Mouse (Mus musculus) liver, adult 2 months (tissue): ENCODE data around the gene Bbs9. TPM values are rescaled to one million over a fixed set of nuclear protein-coding genes. Genes with fewer than 3 reads are reported as not detected.

Experiments used
- DNase-seq: peaks from one replicate; pipeline ENCODE4 v3.0.0-alpha.2; 2011; ENCODE audit warnings: low read depth, low spot score; ENCODE audit errors: extremely low read depth
- H3K27ac ChIP-seq: fragments of 200-500 bp; replicated peaks from 2 replicates; pipeline ENCODE4 v1.5.1; 2012; ENCODE audit warnings: low read depth, mild to moderate bottlenecking, control low read depth, inconsistent platforms, low read length; ENCODE audit not compliant: insufficient read depth
- H3K27me3 ChIP-seq: fragments of 200-500 bp; 2 replicates; pipeline ENCODE4 v1.6.1; 2012; ENCODE audit warnings: mild to moderate bottlenecking, moderate library complexity, low read length, inconsistent platforms; ENCODE audit not compliant: control insufficient read depth, insufficient read depth
- H3K36me3 ChIP-seq: fragments of 200-500 bp; 2 replicates; pipeline ENCODE4 v1.6.1; 2012; ENCODE audit warnings: low read length, inconsistent platforms; ENCODE audit not compliant: control insufficient read depth, insufficient read depth
- H3K4me1 ChIP-seq: fragments of 200-500 bp; 2 replicates; pipeline ENCODE4 v1.6.1; 2011; ENCODE audit warnings: low read length; ENCODE audit not compliant: control insufficient read depth, insufficient read depth
- H3K4me3 ChIP-seq: fragments of 200-500 bp; 2 replicates; pipeline ENCODE4 v1.5.1; 2011; ENCODE audit warnings: low read depth, mild to moderate bottlenecking, control low read depth, low read length, moderate library complexity; ENCODE audit not compliant: insufficient read depth
- H3K79me2 ChIP-seq: fragments of 200-500 bp; 2 replicates; pipeline ENCODE4 v1.6.1; 2012; ENCODE audit warnings: inconsistent platforms, mild to moderate bottlenecking, low read length, moderate library complexity; ENCODE audit not compliant: control insufficient read depth, insufficient read depth
- H3K9ac ChIP-seq: fragments of 200-500 bp; 2 replicates; pipeline ENCODE4 v1.6.1; 2012; ENCODE audit warnings: low read depth, mild to moderate bottlenecking, control low read depth, inconsistent platforms, low read length
- CTCF ChIP-seq: fragments of 200-500 bp; IDR thresholded peaks from 2 replicates; pipeline ENCODE4 v1.5.1; 2011; ENCODE audit warnings: low read depth, low read length, control low read depth
- POLR2A ChIP-seq: fragments of 200-500 bp; IDR thresholded peaks from 2 replicates; pipeline ENCODE4 v1.6.1; 2011; ENCODE audit warnings: low read length, control low read depth; ENCODE audit not compliant: insufficient read depth; ENCODE audit errors: extremely low read depth
- WGBS: fragments of 180-500 bp; shearing (Covaris S2); methylation state at CpG from one replicate; pipeline ENCODE4 v1.1.7; 2018; 5-methylcytosine and 5-hydroxymethylcytosine counted together
- polyA plus RNA-seq: library from polyadenylated mRNA; depleted of rRNA; stranded (reverse); fragments of >200 nt; gene quantifications from 2 replicates; pipeline ENCODE4 v1.2.3, GENCODE M21; 2012
- total RNA-seq: library from RNA; depleted of rRNA; stranded (reverse); fragments of >200 nt; gene quantifications from 2 replicates; pipeline ENCODE4 v1.2.3, GENCODE M21; 2014

Gene Bbs9
- total and polyA plus RNA-seq, 2 experiments, result 3.3 to 8.0 TPM

DNA sequence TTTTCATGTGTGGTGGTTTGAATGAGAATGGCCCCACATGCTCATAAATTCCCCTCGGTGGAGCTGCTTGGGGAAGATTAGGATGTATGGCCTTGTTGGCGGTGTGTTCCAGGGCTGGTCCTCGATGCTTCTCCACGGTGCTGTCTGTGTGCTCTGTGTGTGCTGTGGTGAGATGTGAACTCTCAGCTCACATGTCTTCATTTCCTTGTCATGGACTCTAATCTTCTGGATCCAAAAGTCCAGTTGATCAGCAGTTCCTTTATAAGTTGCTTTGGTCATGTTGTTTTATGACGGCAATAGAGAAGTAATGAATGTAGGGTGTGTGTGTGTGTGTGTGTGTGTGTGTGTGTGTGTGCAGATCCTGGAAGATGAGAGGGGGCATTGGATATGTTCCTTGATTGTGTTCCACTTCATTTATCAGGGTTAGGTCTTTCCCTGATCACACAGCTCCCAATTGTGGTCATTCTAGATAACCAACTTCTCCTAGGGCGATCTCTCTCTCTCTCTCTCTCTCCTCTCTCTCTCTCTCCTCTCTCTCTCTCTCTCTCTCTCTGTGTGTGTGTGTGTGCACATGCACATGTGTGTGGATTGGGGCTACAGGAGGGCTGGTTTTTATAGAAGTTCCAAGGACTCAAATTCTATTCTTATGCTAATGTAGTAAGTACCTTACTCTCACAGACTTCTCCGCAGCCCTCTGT is 201.8 kb downstream of the Bbs9 start:
- WGBS, result 96% methylated on average over 7 of the region's 7 CpGs
- DNase-seq, result no peak
- TF ChIP-seq POLR2A (no peak), CTCF (no peak)
- Histone ChIP-seq H3K27ac (no peak overlapping the region), H3K79me2 (no peaks in the 10 kb centered on the region), H3K9ac (no peak overlapping the region), H3K36me3 (no peaks in the 10 kb centered on the region), H3K4me1 (no peaks in the 10 kb centered on the region; the same call in 1 of the 2 replicates), H3K4me3 (no peak overlapping the region), H3K27me3 (no peaks in the 10 kb centered on the region)

DNA sequence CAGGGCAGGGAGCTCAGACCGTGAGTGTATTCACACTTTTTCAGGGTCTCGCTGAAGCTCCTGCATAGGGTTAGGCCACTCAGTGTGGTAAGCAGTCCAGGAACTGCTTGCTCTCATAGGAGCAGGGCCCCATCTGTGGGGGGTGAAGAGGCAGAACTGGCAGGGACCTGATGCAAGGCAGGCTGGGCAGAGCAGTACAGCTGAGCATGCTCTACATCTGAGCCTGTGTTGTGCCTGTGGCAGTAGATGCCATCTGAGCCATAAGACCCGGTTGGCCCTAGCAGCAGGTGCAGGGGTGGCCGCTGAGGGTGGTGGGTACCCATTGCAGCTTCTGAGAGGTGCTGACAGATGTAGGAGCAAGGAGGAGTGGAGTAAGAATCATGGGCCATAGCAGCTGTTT is 202.5 kb downstream of the Bbs9 start:
- TF ChIP-seq POLR2A, result no peak
- no peak for TF ChIP-seq CTCF
- Histone ChIP-seq H3K27me3 (no peaks in the 10 kb centered on the region), H3K36me3 (no peaks in the 10 kb centered on the region), H3K4me1 (no peaks in the 10 kb centered on the region; the same call in 1 of the 2 replicates), H3K9ac (no peak overlapping the region), H3K4me3 (no peak overlapping the region), H3K27ac (no peak overlapping the region), H3K79me2 (no peaks in the 10 kb centered on the region)
- WGBS, result 85% methylated on average over 4 of the region's 4 CpGs
- no peak for DNase-seq

DNA sequence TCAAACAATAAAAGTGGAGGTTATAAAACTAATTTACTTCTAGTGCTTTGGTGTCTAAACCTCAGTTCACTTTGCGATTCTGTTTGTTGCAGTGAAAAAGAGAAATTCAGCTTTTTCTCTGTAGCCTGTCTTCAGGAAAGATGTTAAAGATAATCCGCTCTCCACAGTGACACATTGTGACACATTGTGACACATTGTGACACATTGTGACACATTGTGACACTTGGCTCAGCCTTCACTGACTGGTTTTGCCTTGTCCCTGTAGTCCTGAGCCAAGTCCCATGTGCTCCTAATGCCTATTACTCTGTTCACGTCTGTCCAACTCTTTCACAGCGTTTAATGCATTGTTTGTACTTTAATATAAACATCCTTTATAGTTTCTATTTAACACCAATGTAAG is 203.0 kb downstream of the Bbs9 start:
- Histone ChIP-seq H3K36me3 (no peaks in the 10 kb centered on the region), H3K4me1 (no peaks in the 10 kb centered on the region), H3K27me3 (no peaks in the 10 kb centered on the region), H3K9ac (no peak overlapping the region), H3K4me3 (no peak overlapping the region), H3K27ac (no peak overlapping the region), H3K79me2 (no peaks in the 10 kb centered on the region)
- no peak for DNase-seq
- TF ChIP-seq CTCF (no peak), POLR2A (no peak)
- WGBS, result 87% methylated on average over 4 of the region's 4 CpGs

DNA sequence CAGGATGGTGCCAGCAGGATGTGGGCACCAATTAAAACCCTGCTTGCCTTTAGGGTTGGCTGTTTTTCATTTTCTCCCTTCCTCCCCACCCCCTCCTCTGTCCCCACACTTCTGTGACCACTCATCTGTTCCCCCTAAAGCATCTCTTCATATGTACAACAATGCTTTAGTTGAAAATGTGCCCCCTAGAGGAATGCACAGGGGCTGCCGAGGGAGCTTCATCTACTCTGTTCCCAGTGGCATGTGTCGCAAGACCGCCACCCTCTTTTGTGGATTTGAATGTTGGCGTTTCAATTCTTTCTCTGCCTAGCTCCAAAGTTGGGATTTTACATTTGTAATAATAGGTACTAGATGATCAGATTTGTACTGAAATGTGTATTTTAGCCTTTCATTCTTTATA is 204.0 kb downstream of the Bbs9 start:
- H3K36me3 ChIP-seq, result no peaks in the 10 kb centered on the region
- no peak overlapping the region for H3K4me3 ChIP-seq
- no peak overlapping the region for H3K9ac ChIP-seq
- H3K4me1 ChIP-seq, result no peaks in the 10 kb centered on the region
- no peak for DNase-seq
- H3K27me3 ChIP-seq, result no peaks in the 10 kb centered on the region
- TF ChIP-seq POLR2A (no peak), CTCF (no peak)
- WGBS, result 88% methylated on average over 4 of the region's 4 CpGs
- no peaks in the 10 kb centered on the region for H3K79me2 ChIP-seq
- no peak overlapping the region for H3K27ac ChIP-seq

DNA sequence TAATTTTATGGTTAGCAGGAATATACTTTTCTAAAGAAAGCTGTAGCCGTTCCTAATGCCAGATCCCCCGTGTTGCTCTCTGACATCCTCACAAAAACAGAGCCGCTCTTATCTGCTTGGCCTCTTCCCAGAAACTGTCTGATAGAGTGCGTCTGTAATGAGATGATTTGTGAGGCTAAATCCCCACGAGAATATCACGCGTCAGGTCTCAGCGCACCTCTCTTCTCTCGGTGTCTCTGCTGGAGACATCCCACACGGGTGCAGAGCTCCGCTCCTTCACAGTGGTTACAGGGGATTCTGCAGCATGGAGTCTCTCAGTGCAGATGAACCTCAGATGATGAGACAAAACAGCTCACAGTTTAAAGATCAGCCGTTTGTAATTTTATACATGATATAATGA is 204.5 kb downstream of the Bbs9 start:
- Histone ChIP-seq H3K79me2 (no peaks in the 10 kb centered on the region), H3K27ac (no peak overlapping the region), H3K4me1 (no peaks in the 10 kb centered on the region), H3K36me3 (no peaks in the 10 kb centered on the region), H3K9ac (no peak overlapping the region), H3K27me3 (no peaks in the 10 kb centered on the region), H3K4me3 (no peak overlapping the region)
- WGBS, result 80% methylated on average over 12 of the region's 12 CpGs
- DNase-seq, result no peak
- TF ChIP-seq POLR2A, result no peak

DNA sequence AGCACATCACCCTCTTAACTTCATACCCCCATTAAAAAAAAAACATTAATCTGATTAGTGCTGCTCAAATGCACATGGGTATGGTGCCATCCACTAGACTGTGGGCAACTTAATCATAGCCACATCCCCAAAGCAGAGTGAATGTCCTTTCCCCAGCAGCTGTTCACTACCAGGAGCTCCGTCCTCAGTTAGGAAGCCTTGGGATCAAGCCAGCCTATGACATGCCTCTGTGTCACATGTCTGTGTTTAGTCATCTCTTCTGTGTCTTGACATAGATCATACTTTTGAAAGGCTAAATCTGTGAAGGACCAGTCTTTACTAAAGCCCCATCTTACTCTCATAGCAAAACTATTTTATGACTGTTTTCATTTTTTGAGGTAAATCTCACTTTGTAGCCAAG is 205.0 kb downstream of the Bbs9 start:
- no peaks in the 10 kb centered on the region for H3K27me3 ChIP-seq
- TF ChIP-seq POLR2A (no peak), CTCF (no peak)
- WGBS, result 76% methylated on average over 1 of the region's 1 CpGs

More for the DNA sequence above, 205.0 kb downstream of the Bbs9 start:
- Histone ChIP-seq H3K36me3 (no peaks in the 10 kb centered on the region), H3K4me3 (no peak overlapping the region), H3K27ac (no peak overlapping the region), H3K79me2 (no peaks in the 10 kb centered on the region), H3K4me1 (no peaks in the 10 kb centered on the region), H3K9ac (no peak overlapping the region)
- DNase-seq, result no peak
